Mouse (Mus musculus) left cerebral cortex, postnatal 14 days (tissue): ENCODE results near the gene Lipc. TPM values are rescaled to one million over a fixed set of nuclear protein-coding genes. Genes with fewer than 3 reads are reported as not detected.
A peak's percentile ranks its signal among the peaks of the same experiment; 100 is the strongest.

Experiments
- DNase-seq, 2 experiments: peaks; one replicate each; pipeline ENCODE4 v3.0.0; 2021 to 2022; ENCODE audit warnings: low spot score in 2 of 2, mixed read lengths in 1 of 2
- intact Hi-C: fragments of 180-260 bp; cut with DNase I; formaldehyde crosslinking; loops from one replicate; pipeline ENCODE4 v1.15.1; 2025
- microRNA-seq, 2 experiments: library from miRNA; unstranded; fragments of <30 nt; microRNA quantifications; one replicate each; pipeline ENCODE4 v1.2.0; 2022
- total RNA-seq, 2 experiments: library from RNA; stranded (reverse); gene quantifications; 2 replicates each; pipeline ENCODE4 v1.2.3; 2021

Gene Lipc
- total RNA-seq, 2 experiments from 2014 or later: 0.32 to 0.66 TPM

DNA sequence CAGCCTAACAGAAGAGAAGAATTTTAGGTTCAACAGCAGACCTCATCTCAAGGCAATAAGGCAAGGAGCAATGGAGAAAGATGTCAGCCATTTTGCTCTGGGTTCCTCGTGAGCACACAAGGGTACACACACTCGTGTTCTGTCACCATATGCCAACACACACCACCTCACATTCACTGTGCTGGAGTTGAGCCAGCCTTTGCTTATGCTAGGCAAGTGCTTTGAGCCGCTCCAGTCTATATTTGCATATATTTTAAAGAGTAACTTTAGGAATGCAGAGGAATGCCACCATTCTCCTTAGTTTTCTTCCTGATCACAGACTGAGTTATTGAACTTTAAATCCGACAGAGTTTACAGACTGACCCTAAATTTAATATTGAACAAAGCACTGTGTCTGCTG is 161.4 kb downstream of the Lipc start:
- intact Hi-C loops: loop anchor here (10.0 kb wide), 1 partner anchor 284 kb away; no protein-coding TSS in a partner anchor

GRCm38 (mm10) chr9:70788705-70789104 is 163.3 kb downstream of the Lipc start:
- DNase-seq: peak; percentile 48 to 61
- intact Hi-C loops: no loop called here

More for the DNA sequence above, 161.4 kb downstream of the Lipc start:
- peak in 1 of 2 experiments; percentile 20 for DNase-seq

- DNase-seq: no peak
- intact Hi-C loops: no loop called here
These were observed 169.8 kb downstream of the Lipc start for GRCm38 (mm10) chr9:70782191-70782590.

GRCm38 (mm10) chr9:70775517-70775916 is 176.5 kb downstream of the Lipc start:
- no peak for DNase-seq
- intact Hi-C loops: no loop called here

DNA sequence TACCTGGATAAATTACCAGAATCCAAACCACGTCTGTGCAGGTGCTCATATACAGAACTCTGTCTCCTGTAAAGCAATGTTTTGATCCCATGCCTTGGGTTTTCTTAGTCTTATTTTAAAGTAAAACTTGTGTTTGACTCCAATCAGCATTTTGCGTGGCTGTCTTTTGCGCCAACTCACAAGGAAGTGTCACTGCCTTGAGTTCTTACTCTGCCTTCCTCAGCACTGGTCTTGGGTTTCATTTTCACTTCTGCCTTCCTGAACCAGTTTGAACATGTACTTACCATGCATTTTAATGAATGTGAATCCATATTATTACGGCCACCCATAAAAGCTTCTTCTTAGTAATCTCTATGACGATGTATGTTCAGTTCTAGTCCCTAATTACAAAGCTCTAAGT is 191.1 kb downstream of the Lipc start:
- no peak for DNase-seq

DNA sequence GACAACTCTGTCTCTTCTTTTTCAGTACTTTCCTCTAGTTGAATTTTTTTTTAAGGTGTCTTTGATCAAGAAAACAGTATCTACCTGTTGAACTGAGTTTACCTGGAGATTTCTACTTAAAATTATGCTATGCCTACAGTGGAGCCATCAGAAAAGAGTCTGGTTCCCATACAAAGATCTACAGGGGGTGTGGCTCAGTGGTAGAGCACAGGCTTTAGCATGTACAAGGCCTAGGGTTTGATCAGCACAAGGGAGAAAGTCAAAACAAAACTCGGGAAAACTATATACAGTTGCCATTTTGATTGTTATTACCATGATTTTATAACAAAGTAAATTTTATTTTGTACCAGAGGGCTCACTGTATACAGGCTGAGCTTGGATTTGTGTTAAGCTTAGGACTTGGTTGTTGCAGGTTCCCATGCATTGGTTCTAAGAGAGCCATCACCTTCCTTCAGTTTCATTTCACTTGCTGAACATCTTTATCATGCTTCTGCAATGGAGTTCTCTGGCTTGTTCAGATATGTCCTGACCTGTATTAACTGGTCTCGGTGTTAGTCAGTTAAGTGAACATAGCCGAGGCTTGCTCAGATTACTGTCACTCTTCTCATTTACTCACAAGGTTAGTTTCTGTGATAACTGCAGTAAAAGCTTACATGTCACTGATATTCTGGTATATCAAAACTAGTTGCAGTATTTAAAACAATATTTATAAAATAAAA is 200.4 kb downstream of the Lipc start:
- intact Hi-C loops: no loop called here

More for the DNA sequence above, 191.1 kb downstream of the Lipc start:
- intact Hi-C loops: no loop called here

More for the DNA sequence above, 200.4 kb downstream of the Lipc start:
- DNase-seq: no peak

Small RNA genes lying within 50 kb of the gene (microRNA-seq; reads per million reads assigned to microRNA genes)
- 0 reads per million in 2 experiments for gene Gm25149

Other genes with a start within 250 kb of the Lipc start
- 1 to 10 TPM; 3.2 to 3.4 TPM for gene Aqp9, start 216.5 kb upstream of the Lipc start, total RNA-seq